Mouse (Mus musculus) heart, adult 18-20 months (tissue): Measurements from ENCODE around the gene Aldh16a1. TPM values are rescaled to one million over a fixed set of nuclear protein-coding genes. Genes with fewer than 3 reads are reported as not detected.

ENCODE experiments used
- DNase-seq, 2 experiments: peaks; one replicate each; pipeline ENCODE4 v3.0.0; 2021 to 2022; ENCODE audit warnings: mixed read lengths in 1 of 2
- microRNA-seq, 2 experiments: library from miRNA; unstranded; fragments of <30 nt; microRNA quantifications; one replicate each; pipeline ENCODE4 v1.2.0; 2022
- total RNA-seq, 2 experiments: library from RNA; stranded (reverse); gene quantifications; 2 replicates each; pipeline ENCODE4 v1.2.3; 2021

Aldh16a1 gene
- total RNA-seq, 2 experiments from 2014 or later: 21.5 to 26.8 TPM

DNA sequence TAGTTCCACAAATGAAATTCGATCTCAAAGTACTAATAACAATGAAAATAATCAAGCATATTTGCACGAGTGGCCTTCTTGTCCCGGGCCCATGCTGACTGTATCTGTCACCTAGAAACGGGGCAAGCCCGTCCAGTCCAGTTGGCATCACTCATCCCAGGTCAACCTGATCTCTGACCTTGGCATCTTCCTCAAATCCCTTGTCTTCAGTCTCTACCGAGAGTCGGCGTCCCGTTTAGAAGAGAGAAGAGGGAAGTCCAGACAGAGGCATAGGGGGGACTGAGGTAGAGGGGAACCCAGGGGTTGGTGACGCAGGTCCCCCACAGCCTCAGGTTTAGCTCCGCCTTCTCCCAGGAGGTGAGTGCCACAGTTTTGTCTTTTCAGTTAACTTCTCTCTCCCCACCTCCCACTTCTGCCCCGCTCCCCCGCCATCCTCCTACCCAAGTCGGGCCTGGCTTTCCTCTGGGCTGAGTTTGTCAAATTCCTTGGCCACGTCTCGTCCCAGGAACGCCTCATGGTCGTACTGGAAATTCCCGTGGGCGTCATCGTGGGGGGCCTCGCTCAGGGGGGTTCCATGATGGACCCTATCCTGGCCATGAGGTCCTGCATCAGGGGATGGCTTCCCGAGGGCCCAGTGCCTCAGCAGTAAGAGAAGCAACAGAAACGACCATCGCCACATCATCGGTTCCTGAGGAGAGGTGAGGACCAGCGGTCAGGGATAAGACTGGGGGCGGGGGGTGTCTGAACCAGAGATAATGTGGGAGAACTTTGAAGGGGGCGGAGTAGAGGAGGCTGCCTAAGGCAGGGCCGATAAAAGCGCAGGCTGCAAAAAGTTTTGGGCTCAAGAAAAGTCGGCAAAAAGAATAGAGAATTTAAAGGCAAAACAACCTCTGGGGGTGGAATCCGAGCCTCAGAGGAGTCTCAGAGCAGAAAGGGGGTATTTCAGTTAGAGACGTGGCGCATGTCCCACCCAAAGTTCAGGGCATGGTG is 63.1 kb downstream of the Aldh16a1 start:
- DNase-seq: peak; percentile 34 to 51

Small RNA genes lying within 50 kb of the gene (microRNA-seq; reads per million reads assigned to microRNA genes)
- gene Mir150: 4,445 to 10,790 reads per million in 2 experiments
- gene Mir5121: 12.4 to 17.4 reads per million in 2 experiments
- 0 reads per million in 2 experiments for gene Mir7055

Other genes with a start within 250 kb of the Aldh16a1 start
- 10 to 100 TPM; 59.2 to 67.9 TPM for gene Ap2a1, start 225.1 kb downstream of the Aldh16a1 start, total RNA-seq
- not detected for gene Tsks, start 211.4 kb downstream of the Aldh16a1 start, total RNA-seq
- 1 to 10 TPM; 1.8 to 2.0 TPM for gene Cpt1c, start 179.7 kb downstream of the Aldh16a1 start, total RNA-seq
- 100 to 1,000 TPM in 1 of 2 experiments, 10 to 100 TPM in 1; 90.3 to 110 TPM for gene Prmt1, start 168.0 kb downstream of the Aldh16a1 start, total RNA-seq
- 10 to 100 TPM; 21.3 to 29.5 TPM for gene Irf3, start 156.9 kb downstream of the Aldh16a1 start, total RNA-seq
- gene Bcl2l12, start 155.9 kb downstream of the Aldh16a1 start, total RNA-seq: 1 to 10 TPM; 8.1 to 9.7 TPM
- 10 to 100 TPM; 45.1 to 46.0 TPM for gene Scaf1, start 138.2 kb downstream of the Aldh16a1 start, total RNA-seq
- gene Rras, start 136.6 kb downstream of the Aldh16a1 start, total RNA-seq: 10 to 100 TPM; 43.9 to 47.7 TPM
- gene Prr12, start 101.7 kb downstream of the Aldh16a1 start, total RNA-seq: 10 to 100 TPM; 21.5 to 21.9 TPM
- 10 to 100 TPM; 29.6 to 35.2 TPM for gene Nosip, start 92.2 kb downstream of the Aldh16a1 start, total RNA-seq
- gene Prrg2, start 91.9 kb downstream of the Aldh16a1 start, total RNA-seq: 1 to 10 TPM; 7.8 TPM
- 10 to 100 TPM; 20.0 to 20.7 TPM for gene Rcn3, start 62.4 kb downstream of the Aldh16a1 start, total RNA-seq
- gene Fcgrt, start 50.7 kb downstream of the Aldh16a1 start, total RNA-seq: 10 to 100 TPM; 60.3 to 66.8 TPM
- gene Rps11, start 30.1 kb downstream of the Aldh16a1 start, total RNA-seq: 100 to 1,000 TPM; 512 to 646 TPM
- 100 to 1,000 TPM; 714 to 715 TPM for gene Rpl13a, start 25.8 kb downstream of the Aldh16a1 start, total RNA-seq
- under 1 TPM; 0.26 to 0.47 TPM for gene Gm45713, start 18.4 kb downstream of the Aldh16a1 start, total RNA-seq
- 1 to 10 TPM; 2.7 to 5.3 TPM for gene Flt3l, start 18.2 kb downstream of the Aldh16a1 start, total RNA-seq
- gene Pih1d1, start 281 bp downstream of the Aldh16a1 start, total RNA-seq: 10 to 100 TPM; 35.5 to 42.7 TPM
- 10 to 100 TPM; 29.7 to 32.4 TPM for gene Slc17a7, start 9.4 kb upstream of the Aldh16a1 start, total RNA-seq
- not detected for gene Gfy, start 25.0 kb upstream of the Aldh16a1 start, total RNA-seq
- gene Pth2, start 26.4 kb upstream of the Aldh16a1 start, total RNA-seq: not detected
- under 1 TPM in 1 of 2 experiments, not detected in 1; 0.46 TPM for gene Ccdc155, start 50.3 kb upstream of the Aldh16a1 start, total RNA-seq
- not detected for gene Dkkl1, start 57.6 kb upstream of the Aldh16a1 start, total RNA-seq
- 1 to 10 TPM; 6.4 to 7.7 TPM for gene Tead2, start 61.2 kb upstream of the Aldh16a1 start, total RNA-seq
- gene Cd37, start 84.5 kb upstream of the Aldh16a1 start, total RNA-seq: 10 to 100 TPM in 1 of 2 experiments, 1 to 10 TPM in 1; 2.6 to 12.8 TPM
- gene Slc6a16, start 86.5 kb upstream of the Aldh16a1 start, total RNA-seq: not detected
- gene Slc6a21, start 122.9 kb upstream of the Aldh16a1 start, total RNA-seq: not detected
- gene Trpm4, start 179.2 kb upstream of the Aldh16a1 start, total RNA-seq: 10 to 100 TPM; 20.0 to 27.9 TPM
- gene Hrc, start 180.7 kb upstream of the Aldh16a1 start, total RNA-seq: 100 to 1,000 TPM; 954 to 975 TPM
- gene Ppfia3, start 212.4 kb upstream of the Aldh16a1 start, total RNA-seq: under 1 TPM in 1 of 2 experiments, not detected in 1; 0.33 TPM
- gene Lin7b, start 216.0 kb upstream of the Aldh16a1 start, total RNA-seq: 1 to 10 TPM; 1.7 to 2.3 TPM
- gene Snrnp70, start 241.2 kb upstream of the Aldh16a1 start, total RNA-seq: 10 to 100 TPM; 81.1 to 85.7 TPM